Mouse (Mus musculus) cerebellum, postnatal 10 days (tissue): ENCODE results near the gene Hipk2.

Experiments
- DNase-seq, 2 experiments: peaks; one replicate each; pipeline ENCODE4 v3.0.0; 2021; ENCODE audit warnings: mixed read lengths in 2 of 2

Gene Hipk2

GRCm38 (mm10) chr6:38866761-38867160 lies 9.2 kb downstream of the Hipk2 start:
- DNase-seq, result no peak

- DNase-seq, result no peak
These were observed 9.6 kb downstream of the Hipk2 start for GRCm38 (mm10) chr6:38866357-38866756.

GRCm38 (mm10) chr6:38865805-38866204 lies 10.2 kb downstream of the Hipk2 start:
- no peak for DNase-seq

- no peak for DNase-seq
These were observed 12.4 kb downstream of the Hipk2 start for GRCm38 (mm10) chr6:38863595-38863994.

- no peak for DNase-seq
These were observed 15.7 kb downstream of the Hipk2 start for GRCm38 (mm10) chr6:38860301-38860700.

GRCm38 (mm10) chr6:38859819-38860218 lies 16.1 kb downstream of the Hipk2 start:
- DNase-seq, result no peak

GRCm38 (mm10) chr6:38853561-38853992 lies 22.4 kb downstream of the Hipk2 start:
- peak; percentile 47 to 55 for DNase-seq

GRCm38 (mm10) chr6:38851740-38852139 lies 24.2 kb downstream of the Hipk2 start:
- no peak for DNase-seq

GRCm38 (mm10) chr6:38850715-38851259 lies 25.2 kb downstream of the Hipk2 start:
- no peak for DNase-seq

- DNase-seq, result peak in 1 of 2 experiments; percentile 24
These were observed 27.7 kb downstream of the Hipk2 start for GRCm38 (mm10) chr6:38847958-38848910.

- peak in 1 of 2 experiments; percentile 32 for DNase-seq
These were observed 28.5 kb downstream of the Hipk2 start for GRCm38 (mm10) chr6:38847447-38847846.

GRCm38 (mm10) chr6:38846330-38847195 lies 29.4 kb downstream of the Hipk2 start:
- peak; percentile 49 to 52 for DNase-seq

- DNase-seq, result peak; percentile 50 to 70
These were observed 30.1 kb downstream of the Hipk2 start for GRCm38 (mm10) chr6:38845876-38846275.

GRCm38 (mm10) chr6:38845117-38845516 lies 30.8 kb downstream of the Hipk2 start:
- DNase-seq, result peak in 1 of 2 experiments; percentile 16

GRCm38 (mm10) chr6:38841551-38841950 lies 34.4 kb downstream of the Hipk2 start:
- no peak for DNase-seq

- no peak for DNase-seq
These were observed 35.2 kb downstream of the Hipk2 start for GRCm38 (mm10) chr6:38840780-38841179.

- DNase-seq, result peak; percentile 81 to 89
These were observed 35.6 kb downstream of the Hipk2 start for GRCm38 (mm10) chr6:38840380-38840779.

- DNase-seq, result no peak
These were observed 36.1 kb downstream of the Hipk2 start for GRCm38 (mm10) chr6:38839891-38840290.

- no peak for DNase-seq
These were observed 37.9 kb downstream of the Hipk2 start for GRCm38 (mm10) chr6:38838061-38838460.

- DNase-seq, result no peak
These were observed 40.7 kb downstream of the Hipk2 start for GRCm38 (mm10) chr6:38835217-38835616.

GRCm38 (mm10) chr6:38834727-38835126 lies 41.2 kb downstream of the Hipk2 start:
- DNase-seq, result no peak

GRCm38 (mm10) chr6:38833721-38834120 lies 42.2 kb downstream of the Hipk2 start:
- no peak for DNase-seq

- DNase-seq, result no peak
These were observed 46.5 kb downstream of the Hipk2 start for GRCm38 (mm10) chr6:38829452-38829851.
